Mouse (Mus musculus): ENCODE measurements around the gene Cdc42bpg.

The Cdc42bpg gene

DNA sequence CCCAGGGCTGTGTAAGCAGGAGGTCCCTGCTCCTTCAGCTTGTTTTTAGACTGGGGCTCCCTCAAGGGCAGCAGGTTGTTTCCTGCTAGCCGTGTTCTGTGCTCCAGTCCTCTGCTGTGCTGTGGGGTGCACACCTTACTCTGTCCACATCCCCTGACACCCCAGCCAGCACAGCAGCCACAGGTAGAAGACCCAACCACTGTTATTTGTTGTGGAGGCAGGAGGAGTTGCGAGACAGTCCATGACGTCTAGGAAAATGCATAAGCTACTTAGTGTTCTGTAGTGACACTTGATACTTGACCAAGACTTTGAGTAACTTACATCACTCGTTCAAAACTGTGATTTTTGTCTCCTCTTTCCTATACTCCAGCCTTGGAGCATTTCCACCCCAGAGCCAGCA, 7.3 kb upstream of the Cdc42bpg start:
- H3K27me3 ChIP-seq (ENCODE audit: insufficient read depth, low read length), result no peaks in the 10 kb centered on the region
- H3K4me3 ChIP-seq (replicated peaks; ENCODE audit: low read length), result no peak overlapping the region
- no peaks in the 10 kb centered on the region for H3K9me3 ChIP-seq (ENCODE audit: low read length)
- H3K36me3 ChIP-seq (ENCODE audit: insufficient read depth, low read length), result peaks cover 64% of the 10 kb centered on the region
- H3K4me1 ChIP-seq (replicated peaks; ENCODE audit: low read depth, low read length), result peaks cover 99% of the 10 kb centered on the region
- TF ChIP-seq POU5F1 (IDR thresholded peaks at IDR 0.05; ENCODE audit: borderline replicate concordance, low read length), result no peak

DNA sequence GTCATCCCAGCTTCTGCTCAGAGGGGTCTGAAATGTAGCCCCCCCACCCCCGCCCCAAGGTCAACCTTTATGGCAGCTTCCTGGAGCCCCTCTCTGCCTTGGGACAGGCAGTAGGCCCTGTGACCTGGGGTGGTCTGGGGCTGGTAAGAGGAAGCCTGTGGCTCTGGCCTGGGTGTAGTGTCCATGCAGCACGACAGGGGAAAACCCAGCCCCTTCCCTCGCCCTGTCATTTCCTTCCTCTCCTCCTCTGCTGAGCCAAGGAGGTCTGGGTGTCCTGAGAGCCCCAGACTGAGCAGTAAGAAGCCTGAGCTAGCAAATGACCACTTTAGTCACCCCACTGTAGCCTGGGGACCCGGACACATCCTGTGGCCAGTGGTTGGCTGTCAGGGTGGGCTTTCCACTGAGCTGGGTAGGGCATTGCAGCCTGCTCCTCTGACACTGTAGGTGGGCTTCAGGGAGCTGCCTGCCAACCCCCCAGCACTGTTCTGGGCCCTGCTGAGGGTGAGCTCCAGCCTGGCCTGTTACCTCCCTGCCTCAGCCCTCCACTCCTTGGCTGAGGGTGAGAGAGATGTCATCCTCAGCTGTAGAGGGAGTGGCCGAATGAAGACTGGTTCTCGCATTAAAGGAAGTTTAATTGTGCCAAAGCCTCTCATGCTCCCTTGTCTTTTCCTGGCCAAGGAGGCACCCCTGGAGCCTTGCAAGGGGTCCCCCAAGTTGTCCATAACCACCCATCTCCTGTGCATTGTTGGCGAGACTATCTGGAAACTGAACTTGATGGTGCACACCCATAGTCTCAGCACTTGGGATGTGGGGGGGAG, 6.6 kb upstream of the Cdc42bpg start:
- Histone ChIP-seq H3K4me1 (replicated peaks; ENCODE audit: low read depth, low read length) (peaks cover 100% of the 10 kb centered on the region), H3K27me3 (ENCODE audit: insufficient read depth, low read length) (no peaks in the 10 kb centered on the region), H3K9me3 (ENCODE audit: low read length) (no peaks in the 10 kb centered on the region), H3K36me3 (ENCODE audit: insufficient read depth, low read length) (peaks cover 58% of the 10 kb centered on the region), H3K4me3 (replicated peaks; ENCODE audit: low read length) (peak overlapping the region; percentile 39)
- TF ChIP-seq CTCF (conservative IDR thresholded peaks at IDR 0.05; ENCODE audit: low read length), result no peak

DNA sequence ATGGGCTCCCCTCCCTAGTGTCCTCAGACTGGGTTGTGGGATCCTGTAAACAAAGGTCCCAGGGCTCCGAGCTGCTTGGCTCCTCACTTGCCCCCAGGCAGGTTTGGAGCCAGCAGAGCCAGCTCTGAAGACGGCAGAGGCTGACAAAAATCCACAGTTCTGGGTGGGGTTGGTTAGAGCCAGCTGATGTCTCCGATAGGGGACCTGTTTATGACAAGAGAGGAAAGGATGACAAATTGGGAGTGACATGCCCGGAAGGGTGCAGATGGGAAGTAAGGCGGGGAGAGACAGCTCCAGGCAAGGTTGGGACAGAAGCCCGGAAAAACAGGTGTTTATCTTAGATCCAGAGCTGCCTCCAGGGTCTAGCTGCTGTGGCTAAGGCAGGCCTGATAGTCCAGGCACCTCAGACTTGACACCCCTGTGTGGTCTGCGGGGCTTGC, 5.8 kb upstream of the Cdc42bpg start:
- TF ChIP-seq NANOG (IDR thresholded peaks at IDR 0.05; ENCODE audit: borderline replicate concordance, low read length) (no peak), CTCF (conservative IDR thresholded peaks at IDR 0.05; ENCODE audit: low read length) (no peak), POU5F1 (IDR thresholded peaks at IDR 0.05; ENCODE audit: borderline replicate concordance, low read length) (no peak)
- Histone ChIP-seq H3K27me3 (ENCODE audit: insufficient read depth, low read length) (no peaks in the 10 kb centered on the region), H3K4me1 (replicated peaks; ENCODE audit: low read depth, low read length) (peaks cover 98% of the 10 kb centered on the region), H3K4me3 (replicated peaks; ENCODE audit: low read length) (peak overlapping the region; percentile 39; the same call in 1 of the 2 replicates), H3K36me3 (ENCODE audit: insufficient read depth, low read length) (peaks cover 50% of the 10 kb centered on the region), H3K9me3 (ENCODE audit: low read length) (no peaks in the 10 kb centered on the region)

DNA sequence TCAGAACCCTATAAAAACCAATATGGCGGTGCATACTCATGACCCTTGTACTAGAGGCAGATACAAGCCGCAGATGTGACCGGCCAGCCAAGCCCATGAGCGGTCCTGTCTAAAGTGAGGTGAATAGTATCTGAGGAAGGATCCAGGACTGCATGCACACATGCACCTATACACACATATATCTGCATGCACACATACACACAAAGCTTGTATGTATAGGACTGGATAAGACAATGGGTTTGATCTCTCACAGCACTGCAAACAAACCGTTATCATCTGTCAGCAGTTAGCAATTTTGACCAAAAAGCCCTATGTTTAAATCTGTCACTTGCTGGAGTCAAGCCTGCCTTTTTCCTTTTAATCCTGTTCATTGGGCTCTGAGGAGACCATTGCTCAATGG, 4.1 kb upstream of the Cdc42bpg start:
- peak overlapping the region; percentile 55 for H3K4me3 ChIP-seq (replicated peaks; ENCODE audit: low read length)
- peaks cover 33% of the 10 kb centered on the region for H3K36me3 ChIP-seq (ENCODE audit: insufficient read depth, low read length)
- no peaks in the 10 kb centered on the region for H3K9me3 ChIP-seq (ENCODE audit: low read length)
- TF ChIP-seq CTCF (conservative IDR thresholded peaks at IDR 0.05; ENCODE audit: low read length) (no peak), NANOG (IDR thresholded peaks at IDR 0.05; ENCODE audit: borderline replicate concordance, low read length) (no peak), POU5F1 (IDR thresholded peaks at IDR 0.05; ENCODE audit: borderline replicate concordance, low read length) (no peak)
- no peaks in the 10 kb centered on the region for H3K27me3 ChIP-seq (ENCODE audit: insufficient read depth, low read length)
- H3K4me1 ChIP-seq (replicated peaks; ENCODE audit: low read depth, low read length), result peaks cover 90% of the 10 kb centered on the region

DNA sequence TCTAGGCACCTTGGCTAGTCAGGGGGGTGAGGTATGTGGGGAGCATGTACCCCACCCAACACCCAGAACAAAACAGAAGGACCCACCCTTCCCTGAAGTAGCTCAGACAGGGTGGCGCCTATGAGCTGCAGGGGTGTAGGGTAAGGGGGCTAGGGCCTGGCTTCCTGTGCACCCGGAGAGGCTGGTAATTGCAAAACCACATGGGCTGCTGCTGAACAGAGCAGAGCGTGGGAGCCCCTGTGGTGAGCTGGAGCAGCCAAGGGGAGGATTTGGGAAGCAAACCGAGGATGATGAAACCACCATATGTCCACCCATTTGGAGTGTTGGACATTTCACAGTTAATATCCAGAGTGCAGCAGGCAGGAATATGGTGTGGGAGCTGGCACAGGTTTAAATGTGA, 3.7 kb upstream of the Cdc42bpg start:
- peaks cover 30% of the 10 kb centered on the region for H3K36me3 ChIP-seq (ENCODE audit: insufficient read depth, low read length)
- H3K27me3 ChIP-seq (ENCODE audit: insufficient read depth, low read length), result no peaks in the 10 kb centered on the region
- TF ChIP-seq CTCF (conservative IDR thresholded peaks at IDR 0.05; ENCODE audit: low read length) (no peak), NANOG (IDR thresholded peaks at IDR 0.05; ENCODE audit: borderline replicate concordance, low read length) (no peak), POU5F1 (IDR thresholded peaks at IDR 0.05; ENCODE audit: borderline replicate concordance, low read length) (no peak)
- H3K4me3 ChIP-seq (replicated peaks; ENCODE audit: low read length), result peak overlapping the region; percentile 55
- H3K4me1 ChIP-seq (replicated peaks; ENCODE audit: low read depth, low read length), result peaks cover 90% of the 10 kb centered on the region
- no peaks in the 10 kb centered on the region for H3K9me3 ChIP-seq (ENCODE audit: low read length)

DNA sequence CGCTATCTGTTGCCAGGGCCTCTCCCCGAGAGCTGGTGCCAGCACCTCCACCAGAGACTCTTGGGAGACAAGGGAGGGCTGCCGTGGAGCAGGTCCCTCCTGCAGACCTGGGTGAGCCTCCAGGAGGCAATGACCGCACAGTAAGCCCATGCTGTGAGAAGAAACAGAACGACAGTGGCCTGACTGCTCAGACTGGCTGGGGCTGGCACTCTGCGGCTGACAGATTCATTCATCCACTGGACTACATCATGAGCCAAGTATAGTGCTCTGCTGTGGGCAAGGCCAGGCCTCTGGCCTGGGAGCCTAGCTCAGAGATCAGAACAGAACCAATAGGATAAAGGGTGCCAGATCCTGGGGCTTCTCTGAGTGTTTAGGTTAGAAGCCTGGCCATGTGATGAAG, 2.4 kb upstream of the Cdc42bpg start:
- Histone ChIP-seq H3K27me3 (ENCODE audit: insufficient read depth, low read length) (no peaks in the 10 kb centered on the region), H3K4me1 (replicated peaks; ENCODE audit: low read depth, low read length) (peaks cover 90% of the 10 kb centered on the region), H3K36me3 (ENCODE audit: insufficient read depth, low read length) (peaks cover 30% of the 10 kb centered on the region), H3K4me3 (replicated peaks; ENCODE audit: low read length) (peak overlapping the region; percentile 55), H3K9me3 (ENCODE audit: low read length) (no peaks in the 10 kb centered on the region)
- no peak for TF ChIP-seq CTCF (conservative IDR thresholded peaks at IDR 0.05; ENCODE audit: low read length)
- no peak for TF ChIP-seq NANOG (IDR thresholded peaks at IDR 0.05; ENCODE audit: borderline replicate concordance, low read length)
- no peak for TF ChIP-seq POU5F1 (IDR thresholded peaks at IDR 0.05; ENCODE audit: borderline replicate concordance, low read length)

DNA sequence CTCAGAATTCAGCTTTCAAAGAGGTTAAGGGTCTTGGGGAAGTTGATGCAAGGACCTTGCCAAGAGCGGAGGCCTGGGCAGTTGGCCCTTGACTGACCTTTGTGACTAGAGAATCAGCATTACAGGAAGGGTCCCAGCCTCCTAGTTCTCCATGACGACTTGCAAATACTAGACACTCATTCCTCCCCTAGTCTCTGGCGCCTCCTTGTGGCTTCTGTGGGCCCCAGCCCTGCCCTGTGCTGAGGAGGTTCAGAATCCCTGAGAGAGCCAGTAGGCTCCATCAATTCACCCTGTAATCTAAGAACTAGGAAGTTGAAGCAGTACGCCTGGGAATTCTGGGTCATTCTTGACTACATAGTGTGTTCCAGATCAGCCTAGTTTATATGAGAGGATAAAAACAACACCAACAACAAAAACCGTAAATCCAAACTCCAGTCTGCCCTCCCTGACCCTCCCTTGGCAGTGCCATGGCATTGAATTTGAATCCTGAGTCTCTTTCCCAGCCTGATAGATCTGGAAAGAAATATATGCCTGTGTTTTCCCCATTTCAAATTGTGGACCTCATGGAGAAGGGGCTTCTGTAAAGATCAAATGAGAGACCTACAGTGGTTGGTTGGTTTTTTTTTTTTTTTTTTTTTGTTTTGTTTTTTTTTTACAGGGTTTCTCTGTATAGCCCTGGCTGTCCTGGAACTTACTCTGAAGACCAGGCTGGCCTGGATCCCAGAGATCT, 1.3 kb upstream of the Cdc42bpg start:
- Histone ChIP-seq H3K27me3 (ENCODE audit: insufficient read depth, low read length) (no peaks in the 10 kb centered on the region), H3K4me3 (replicated peaks; ENCODE audit: low read length) (no peak overlapping the region; the same call in 1 of the 2 replicates), H3K9me3 (ENCODE audit: low read length) (no peaks in the 10 kb centered on the region), H3K36me3 (ENCODE audit: insufficient read depth, low read length) (peaks cover 30% of the 10 kb centered on the region), H3K4me1 (replicated peaks; ENCODE audit: low read depth, low read length) (peaks cover 89% of the 10 kb centered on the region)
- TF ChIP-seq NANOG (IDR thresholded peaks at IDR 0.05; ENCODE audit: borderline replicate concordance, low read length) (no peak), POU5F1 (IDR thresholded peaks at IDR 0.05; ENCODE audit: borderline replicate concordance, low read length) (no peak), CTCF (conservative IDR thresholded peaks at IDR 0.05; ENCODE audit: low read length) (peak; percentile 99)

DNA sequence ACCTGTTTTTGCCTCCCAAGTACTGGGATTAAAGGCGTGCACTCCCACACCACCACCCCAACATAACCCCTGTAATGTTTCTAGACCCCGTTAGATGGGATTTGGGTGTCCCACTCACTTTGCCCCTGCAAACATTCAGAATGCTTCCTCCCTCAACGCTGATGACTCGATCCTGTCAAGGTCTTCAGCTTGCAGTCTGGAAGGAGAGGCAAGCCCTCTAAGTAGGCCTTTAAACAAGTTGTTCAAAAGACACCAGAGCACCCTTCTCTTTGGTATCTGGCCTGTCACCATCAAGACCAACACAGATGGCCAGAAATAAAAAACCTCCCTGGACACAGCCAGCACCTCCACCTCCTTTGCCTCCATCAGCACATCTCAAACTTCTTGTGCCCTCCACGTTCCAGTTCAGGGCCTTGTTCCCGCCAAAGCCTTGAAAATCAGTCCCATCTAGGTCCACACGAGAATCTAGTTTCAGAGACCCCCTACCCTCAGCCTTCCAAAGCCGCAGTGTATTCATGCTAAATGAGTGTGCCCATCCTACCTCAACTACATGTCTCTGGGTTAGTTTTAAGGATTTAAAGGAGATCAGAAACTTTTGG, 640 bp upstream of the Cdc42bpg start:
- Histone ChIP-seq H3K4me1 (replicated peaks; ENCODE audit: low read depth, low read length) (peaks cover 82% of the 10 kb centered on the region), H3K36me3 (ENCODE audit: insufficient read depth, low read length) (peaks cover 32% of the 10 kb centered on the region), H3K9me3 (ENCODE audit: low read length) (no peaks in the 10 kb centered on the region), H3K27me3 (ENCODE audit: insufficient read depth, low read length) (no peaks in the 10 kb centered on the region), H3K4me3 (replicated peaks; ENCODE audit: low read length) (peak overlapping the region; percentile 84)
- TF ChIP-seq POU5F1 (IDR thresholded peaks at IDR 0.05; ENCODE audit: borderline replicate concordance, low read length) (no peak), CTCF (conservative IDR thresholded peaks at IDR 0.05; ENCODE audit: low read length) (no peak), NANOG (IDR thresholded peaks at IDR 0.05; ENCODE audit: borderline replicate concordance, low read length) (no peak)

Measured in E14TG2a.4 (cell line).